Mouse (Mus musculus) heart, embryonic 16.5 days (tissue): ENCODE data around the gene Edn1. TPM values are rescaled to one million over a fixed set of nuclear protein-coding genes. Genes with fewer than 3 reads are reported as not detected.

ENCODE experiments used
- ATAC-seq: fragments of 200-750 bp; cut with Nextera tagmentation; replicated peaks from 2 replicates; pipeline ENCODE4 v1.8.0; 2017; ENCODE audit warnings: moderate number of reproducible peaks; ENCODE audit not compliant: insufficient read depth, low FRiP score; ENCODE audit errors: extremely low read depth
- H3K27ac ChIP-seq: fragments of 300-500 bp; sonication (generic); 2 replicates; pipeline ENCODE4 v1.5.1; 2014; ENCODE audit warnings: mild to moderate bottlenecking, low read length, control low read depth, moderate library complexity
- H3K27me3 ChIP-seq: fragments of 300-500 bp; sonication (generic); 2 replicates; pipeline ENCODE4 v1.6.1; 2014; ENCODE audit warnings: low read length, mixed read lengths; ENCODE audit not compliant: control insufficient read depth, insufficient read depth
- H3K36me3 ChIP-seq: fragments of 300-500 bp; sonication (generic); 2 replicates; pipeline ENCODE4 v1.6.1; 2014; ENCODE audit not compliant: control insufficient read depth, insufficient read depth
- H3K4me1 ChIP-seq: fragments of 300-500 bp; sonication (generic); 2 replicates; pipeline ENCODE4 v1.6.1; 2014; ENCODE audit warnings: low read length, mixed read lengths; ENCODE audit not compliant: control insufficient read depth, insufficient read depth
- H3K4me2 ChIP-seq: fragments of 300-500 bp; sonication (generic); 2 replicates; pipeline ENCODE4 v1.6.1; 2014; ENCODE audit warnings: low read depth, mild to moderate bottlenecking, control low read depth, low read length
- H3K4me3 ChIP-seq: fragments of 300-500 bp; sonication (generic); 2 replicates; pipeline ENCODE4 v1.5.1; 2014; ENCODE audit warnings: mild to moderate bottlenecking, control low read depth, low read length
- H3K9ac ChIP-seq: fragments of 300-500 bp; sonication (generic); 2 replicates; pipeline ENCODE4 v1.6.1; 2014; ENCODE audit warnings: low read length, control low read depth
- H3K9me3 ChIP-seq: fragments of 300-500 bp; sonication (generic); replicated peaks from 2 replicates; pipeline ENCODE4 v1.6.1; 2016; ENCODE audit warnings: low read length; ENCODE audit not compliant: control insufficient read depth
- WGBS: fragments of 180-500 bp; shearing (Covaris S2); extraction: QIAGEN DNeasy Blood & Tissue Kit; methylation state at CpG from one replicate; pipeline ENCODE4 v1.1.7; 2014; 5-methylcytosine and 5-hydroxymethylcytosine counted together
- polyA plus RNA-seq: library from polyadenylated mRNA; unstranded; fragments of >200 nt; fragmentation: Nextera tagmentation; extraction: Ambion mirVana; gene quantifications from 2 replicates; pipeline ENCODE4 v1.2.1, GENCODE M21; 2015

The Edn1 gene
- polyA plus RNA-seq, 1 experiment from 2014 or later: 7.5 TPM

DNA sequence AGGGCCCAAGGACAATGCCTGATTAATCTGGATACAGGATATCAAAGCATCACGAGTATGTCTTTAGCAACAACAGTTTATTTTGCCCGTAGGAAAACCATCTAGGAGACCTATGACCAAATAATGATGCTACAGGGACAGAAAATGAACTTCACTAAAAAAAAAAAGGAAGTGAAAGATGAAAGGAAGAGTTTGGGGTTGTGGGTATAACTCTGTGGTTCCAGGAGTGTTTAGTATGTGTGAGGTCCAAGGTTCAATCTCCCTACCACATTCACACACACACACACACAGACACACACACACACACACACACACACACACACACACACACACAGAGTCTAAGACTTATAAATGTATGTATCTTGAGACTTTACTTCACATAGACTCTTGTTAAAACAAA, 35.8 kb downstream of the Edn1 start:
- H3K4me1 ChIP-seq: peaks cover 5% of the 10 kb centered on the region
- 79% methylated on average over 2 of the region's 2 CpGs for WGBS
- H3K27me3 ChIP-seq: no peaks in the 10 kb centered on the region
- H3K4me3 ChIP-seq: no peak overlapping the region
- H3K9ac ChIP-seq: no peak overlapping the region
- ATAC-seq: no peak
- H3K27ac ChIP-seq: no peak overlapping the region
- H3K36me3 ChIP-seq: no peaks in the 10 kb centered on the region
- no peak overlapping the region for H3K4me2 ChIP-seq
- no peaks in the 10 kb centered on the region for H3K9me3 ChIP-seq

DNA sequence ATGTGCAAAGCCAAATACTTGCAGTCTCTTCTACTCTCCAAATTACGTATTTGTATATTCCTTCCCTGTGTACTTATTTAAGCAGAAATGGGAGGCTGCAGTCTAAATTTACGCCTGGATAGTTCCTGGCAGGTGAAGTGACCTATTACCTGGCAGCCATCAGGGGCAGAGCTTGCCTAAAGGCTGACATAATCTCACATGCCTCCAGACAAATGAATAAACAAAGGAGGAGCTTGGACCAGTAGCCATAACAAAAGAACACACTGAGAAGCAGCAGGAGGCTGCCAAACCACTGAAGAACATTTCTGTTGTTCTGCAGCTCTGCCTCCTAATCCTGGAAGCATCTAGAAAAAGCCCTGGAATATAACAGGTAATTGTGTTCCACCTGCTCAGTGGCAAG, 38.2 kb downstream of the Edn1 start:
- Histone ChIP-seq H3K9me3 (no peaks in the 10 kb centered on the region), H3K27ac (no peak overlapping the region), H3K9ac (no peak overlapping the region), H3K4me1 (peaks cover 5% of the 10 kb centered on the region), H3K4me3 (no peak overlapping the region), H3K27me3 (no peaks in the 10 kb centered on the region), H3K36me3 (no peaks in the 10 kb centered on the region), H3K4me2 (no peak overlapping the region)
- ATAC-seq: no peak
- WGBS: 90% methylated on average over 2 of the region's 2 CpGs

DNA sequence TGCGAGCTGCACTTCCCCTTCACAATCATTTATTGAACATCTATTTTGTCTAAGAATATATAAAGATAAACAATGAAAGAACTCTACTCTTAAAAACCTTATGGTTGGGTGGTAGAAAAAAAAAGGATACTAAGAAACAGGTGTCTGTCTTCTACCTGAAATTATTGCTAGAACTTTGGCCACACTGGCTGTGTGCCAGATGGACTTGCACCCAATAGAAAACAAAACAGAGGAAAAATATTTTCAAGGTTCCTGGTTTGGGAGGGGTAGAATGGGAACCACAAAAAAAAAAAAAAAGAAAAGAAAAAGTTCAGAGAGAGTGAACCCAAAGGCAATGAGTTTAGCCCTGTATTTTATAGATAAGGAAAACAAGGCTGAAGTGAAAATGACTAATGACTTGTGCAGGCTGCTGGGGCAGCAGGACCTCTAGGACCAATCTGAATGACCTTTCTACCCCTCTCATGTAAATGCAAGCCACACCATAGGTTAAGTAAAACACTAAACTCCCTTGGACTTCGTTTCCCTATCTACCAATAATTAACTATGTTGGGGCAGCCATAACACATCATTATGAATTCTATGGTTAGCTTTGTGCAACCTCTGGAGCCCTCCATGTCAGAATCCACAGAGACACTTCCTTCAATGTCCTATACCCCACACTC, 40.7 kb downstream of the Edn1 start:
- no peak for ATAC-seq
- no peaks in the 10 kb centered on the region for H3K36me3 ChIP-seq
- no peaks in the 10 kb centered on the region; the same call in 1 of the 2 replicates for H3K9me3 ChIP-seq
- no peak overlapping the region for H3K4me2 ChIP-seq
- no peak overlapping the region for H3K27ac ChIP-seq
- H3K4me3 ChIP-seq: no peak overlapping the region
- no peaks in the 10 kb centered on the region for H3K4me1 ChIP-seq
- no peak overlapping the region for H3K9ac ChIP-seq
- H3K27me3 ChIP-seq: no peaks in the 10 kb centered on the region
- WGBS: 86% methylated on average over 2 of the region's 2 CpGs

DNA sequence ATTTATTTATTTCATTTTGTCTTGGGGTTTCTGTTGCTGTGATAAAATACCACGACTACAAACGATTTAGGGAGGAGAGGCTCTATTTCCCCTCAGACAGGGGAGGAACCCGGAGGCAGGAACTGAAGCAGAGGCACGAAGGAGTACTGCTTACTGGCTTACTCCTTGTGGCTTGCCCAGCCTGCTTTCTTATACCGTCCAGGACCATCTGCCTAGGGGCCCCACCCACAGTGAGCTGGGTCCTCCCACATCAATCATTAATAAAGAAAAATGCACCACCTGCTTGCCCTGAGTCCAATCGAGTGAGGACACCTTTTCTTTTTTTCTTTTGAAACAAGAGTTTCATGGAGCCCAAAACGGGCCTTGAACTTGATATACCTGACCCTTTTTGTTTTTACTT, 44.2 kb downstream of the Edn1 start:
- H3K9me3 ChIP-seq: no peaks in the 10 kb centered on the region; the same call in 1 of the 2 replicates
- no peak overlapping the region for H3K4me2 ChIP-seq
- H3K4me1 ChIP-seq: no peaks in the 10 kb centered on the region
- no peak overlapping the region for H3K27ac ChIP-seq
- H3K9ac ChIP-seq: no peak overlapping the region
- H3K4me3 ChIP-seq: no peak overlapping the region
- H3K36me3 ChIP-seq: no peaks in the 10 kb centered on the region
- no peak for ATAC-seq
- 81% methylated on average over 7 of the region's 7 CpGs for WGBS
- H3K27me3 ChIP-seq: no peaks in the 10 kb centered on the region

DNA sequence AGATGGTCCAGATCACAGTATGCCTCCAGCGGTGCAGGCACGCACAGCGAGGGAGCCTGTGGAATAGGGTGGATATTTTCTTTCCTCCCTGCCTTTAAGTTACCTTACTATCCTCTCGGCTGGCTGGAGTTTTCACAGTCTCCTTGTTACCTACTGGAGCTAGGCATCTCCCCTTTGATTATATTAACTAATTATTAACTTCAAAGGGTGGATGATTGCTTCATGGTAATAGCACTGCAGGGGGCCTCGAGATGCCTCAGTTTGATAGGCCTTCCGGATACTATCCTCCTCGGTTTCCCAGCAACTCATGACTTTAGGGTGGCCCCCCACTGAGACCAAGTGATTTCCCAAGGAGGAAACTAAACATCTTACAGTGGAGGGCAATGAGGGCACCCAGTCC, 45.1 kb downstream of the Edn1 start:
- no peaks in the 10 kb centered on the region; the same call in 1 of the 2 replicates for H3K9me3 ChIP-seq
- no peaks in the 10 kb centered on the region for H3K36me3 ChIP-seq
- no peak overlapping the region for H3K9ac ChIP-seq
- no peaks in the 10 kb centered on the region for H3K27me3 ChIP-seq
- WGBS: 67% methylated on average over 7 of the region's 7 CpGs
- no peak overlapping the region for H3K4me3 ChIP-seq
- ATAC-seq: no peak
- H3K27ac ChIP-seq: no peak overlapping the region
- H3K4me1 ChIP-seq: no peaks in the 10 kb centered on the region
- no peak overlapping the region for H3K4me2 ChIP-seq

DNA sequence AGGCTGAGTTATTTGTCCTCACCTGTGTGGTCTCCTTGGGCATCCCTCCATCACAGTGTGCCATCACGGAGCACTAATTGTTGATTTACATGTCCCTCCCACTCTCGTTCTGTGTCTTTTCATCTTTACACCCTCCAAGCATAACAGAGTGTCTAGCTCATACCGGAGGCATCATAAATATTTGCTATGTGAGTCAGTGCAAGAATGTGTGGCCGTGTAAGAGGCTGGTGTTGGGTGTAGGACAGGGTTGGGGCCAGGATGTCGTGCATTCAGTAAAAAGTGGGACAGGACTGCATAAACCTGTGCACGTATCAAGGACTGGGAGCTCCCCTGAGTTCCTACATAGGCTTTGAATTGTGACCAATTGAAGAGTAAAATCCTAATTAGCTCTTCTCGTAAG, 50.4 kb downstream of the Edn1 start:
- Histone ChIP-seq H3K4me1 (no peaks in the 10 kb centered on the region), H3K9me3 (no peaks in the 10 kb centered on the region), H3K9ac (no peak overlapping the region), H3K4me2 (no peak overlapping the region), H3K27ac (no peak overlapping the region), H3K4me3 (no peak overlapping the region), H3K36me3 (no peaks in the 10 kb centered on the region), H3K27me3 (no peaks in the 10 kb centered on the region)
- 61% methylated on average over 7 of the region's 7 CpGs for WGBS
- no peak for ATAC-seq

Other genes with a start within 250 kb of the Edn1 start
- gene Hivep1, start 249.5 kb upstream of the Edn1 start, polyA plus RNA-seq: 4.0 and 4.1 TPM in 2 replicates